Mouse (Mus musculus) adrenal gland, adult 18-20 months (tissue): ENCODE results near the gene Parp8. TPM values are rescaled to one million over a fixed set of nuclear protein-coding genes. Genes with fewer than 3 reads are reported as not detected.
"Not testable (repeated sequence)": the region's sequence is repeated elsewhere in the genome, so short reads cannot be mapped to it uniquely, and the experiment has no call there.

ENCODE experiments used
- DNase-seq, 2 experiments: peaks; one replicate each; pipeline ENCODE4 v3.0.0; 2021 to 2022; ENCODE audit warnings: low spot score in 2 of 2
- total RNA-seq, 2 experiments: library from RNA; stranded (reverse); gene quantifications; 1 replicate in 1 of 2; 2 replicates in 1 of 2; pipeline ENCODE4 v1.2.3; 2021

Parp8 gene
- total RNA-seq, 2 experiments from 2014 or later = 8.6 to 9.2 TPM

GRCm38 (mm10) chr13:116967459-116967858 is 57.9 kb downstream of the Parp8 start:
- no peak for DNase-seq

GRCm38 (mm10) chr13:116962480-116963462 is 62.6 kb downstream of the Parp8 start:
- no peak for DNase-seq

- no peak for DNase-seq
Measured at GRCm38 (mm10) chr13:116958776-116959589, 66.4 kb downstream of the Parp8 start.

GRCm38 (mm10) chr13:116957577-116957976 is 67.8 kb downstream of the Parp8 start:
- DNase-seq = no peak

GRCm38 (mm10) chr13:116951336-116951735 is 74.0 kb downstream of the Parp8 start:
- no peak for DNase-seq

GRCm38 (mm10) chr13:116949527-116949926 is 75.8 kb downstream of the Parp8 start:
- no peak for DNase-seq

- no peak for DNase-seq
Measured at GRCm38 (mm10) chr13:116949056-116949455, 76.3 kb downstream of the Parp8 start.

- no peak for DNase-seq
Measured at GRCm38 (mm10) chr13:116948299-116948659, 77.1 kb downstream of the Parp8 start.

- no peak for DNase-seq
Measured at GRCm38 (mm10) chr13:116947611-116948298, 77.6 kb downstream of the Parp8 start.

- no peak for DNase-seq
Measured at GRCm38 (mm10) chr13:116946566-116946965, 78.8 kb downstream of the Parp8 start.

GRCm38 (mm10) chr13:116941280-116942015 is 83.9 kb downstream of the Parp8 start:
- DNase-seq = no peak

GRCm38 (mm10) chr13:116940761-116941160 is 84.6 kb downstream of the Parp8 start:
- no peak for DNase-seq

- DNase-seq = not testable (repeated sequence)
Measured at GRCm38 (mm10) chr13:116937019-116937418, 88.3 kb downstream of the Parp8 start.

GRCm38 (mm10) chr13:116917387-116917930 is 107.9 kb downstream of the Parp8 start:
- no peak for DNase-seq

GRCm38 (mm10) chr13:116908284-116908683 is 117.1 kb downstream of the Parp8 start:
- DNase-seq = no peak

- no peak for DNase-seq
Measured at GRCm38 (mm10) chr13:116903394-116903793, 121.9 kb downstream of the Parp8 start.

- DNase-seq = no peak
Measured at GRCm38 (mm10) chr13:116898395-116898794, 126.9 kb downstream of the Parp8 start.

GRCm38 (mm10) chr13:116897711-116898110 is 127.6 kb downstream of the Parp8 start:
- no peak for DNase-seq

GRCm38 (mm10) chr13:116884422-116884942 is 140.9 kb downstream of the Parp8 start:
- no peak for DNase-seq

GRCm38 (mm10) chr13:116882226-116882625 is 143.1 kb downstream of the Parp8 start:
- no peak for DNase-seq
